Mouse (Mus musculus) midbrain, postnatal 0 days (tissue): ENCODE data around the gene Zmynd10. TPM values are rescaled to one million over a fixed set of nuclear protein-coding genes. Genes with fewer than 3 reads are reported as not detected.

Source experiments
- ATAC-seq: fragments of 200-750 bp; cut with Nextera tagmentation; 2 replicates; pipeline ENCODE4 v1.8.0; 2017; ENCODE audit warnings: moderate number of reproducible peaks, mild to moderate bottlenecking, moderate TSS enrichment, moderate library complexity; ENCODE audit not compliant: low FRiP score
- DNase-seq: peaks from one replicate; pipeline ENCODE4 v3.0.0-alpha.2; 2015; ENCODE audit warnings: low spot score
- H3K27ac ChIP-seq: fragments of 300-500 bp; sonication (generic); 2 replicates; pipeline ENCODE4 v1.5.1; 2014; ENCODE audit warnings: low read depth, mild to moderate bottlenecking, low read length, mixed read lengths
- H3K27me3 ChIP-seq: fragments of 300-500 bp; sonication (generic); 2 replicates; pipeline ENCODE4 v1.6.1; 2014; ENCODE audit warnings: low read length, control low read depth, mixed read lengths; ENCODE audit not compliant: insufficient read depth
- H3K36me3 ChIP-seq: fragments of 300-500 bp; sonication (generic); 2 replicates; pipeline ENCODE4 v1.6.1; 2014; ENCODE audit warnings: low read length, control low read depth, mixed read lengths; ENCODE audit not compliant: insufficient read depth
- H3K4me1 ChIP-seq: fragments of 300-500 bp; sonication (generic); 2 replicates; pipeline ENCODE4 v1.6.1; 2014; ENCODE audit warnings: mild to moderate bottlenecking, control low read depth, antibody characterized with exemption, low read length, mixed read lengths; ENCODE audit not compliant: insufficient read depth
- H3K4me2 ChIP-seq: fragments of 300-500 bp; sonication (generic); 2 replicates; pipeline ENCODE4 v1.6.1; 2014; ENCODE audit warnings: low read depth, mild to moderate bottlenecking, low read length, mixed read lengths; ENCODE audit not compliant: poor library complexity, severe bottlenecking
- H3K4me3 ChIP-seq: fragments of 300-500 bp; sonication (generic); 2 replicates; pipeline ENCODE4 v1.5.1; 2014; ENCODE audit warnings: low read depth, mild to moderate bottlenecking, low read length, moderate library complexity
- H3K9ac ChIP-seq: fragments of 300-500 bp; sonication (generic); replicated peaks from 2 replicates; pipeline ENCODE4 v1.6.1; 2014; ENCODE audit warnings: mild to moderate bottlenecking, low read length, moderate library complexity, mixed read lengths; ENCODE audit not compliant: poor library complexity, severe bottlenecking
- H3K9me3 ChIP-seq: fragments of 300-500 bp; sonication (generic); 2 replicates; pipeline ENCODE4 v1.6.1; 2016; ENCODE audit warnings: low read length, control low read depth
- CTCF ChIP-seq: IDR thresholded peaks from 2 replicates; pipeline ENCODE4 v1.5.1; 2016; ENCODE audit warnings: antibody characterized with exemption, mild to moderate bottlenecking
- WGBS: fragments of 180-500 bp; shearing (Covaris S2); extraction: QIAGEN DNeasy Blood & Tissue Kit; methylation state at CpG from one replicate; pipeline ENCODE4 v1.1.7; 2014; 5-methylcytosine and 5-hydroxymethylcytosine counted together
- polyA plus RNA-seq: library from polyadenylated mRNA; unstranded; fragments of >200 nt; fragmentation: Nextera tagmentation; extraction: Ambion mirVana; gene quantifications from 2 replicates; pipeline ENCODE4 v1.2.1, GENCODE M21; 2015
- total RNA-seq: library from RNA; depleted of rRNA; stranded (reverse); fragments of >200 nt; gene quantifications from 2 replicates; pipeline ENCODE4 v1.2.3, GENCODE M21; 2014

Gene Zmynd10
- total and polyA plus RNA-seq, 2 experiments from 2014 or later: 3.3 to 4.9 TPM

- Histone ChIP-seq H3K4me1 (peaks cover 28% of the 10 kb centered on the region), H3K9ac (no peak overlapping the region), H3K9me3 (no peaks in the 10 kb centered on the region), H3K4me2 (no peak overlapping the region), H3K36me3 (peaks cover 20% of the 10 kb centered on the region), H3K27ac (0 out of 2 replicates have a peak overlapping the region, but pooled peaks have one; percentile 18), H3K4me3 (no peak overlapping the region), H3K27me3 (no peaks in the 10 kb centered on the region)
- 69% methylated on average over 3 of the region's 3 CpGs for WGBS
- no peak for TF ChIP-seq CTCF
- ATAC-seq: no peak
- DNase-seq: no peak
Observed at GRCm38 (mm10) chr9:107566855-107567254, 19.8 kb downstream of the Zmynd10 start.

GRCm38 (mm10) chr9:107567702-107568319, 20.7 kb downstream of the Zmynd10 start, which contains the start of gene Hyal2:
Gene Hyal2 (plus strand): TSS chr9:107567945.
- 8% methylated on average over 18 of the region's 18 CpGs for WGBS
- 0 out of 2 replicates have a peak, but pooled peaks have one; percentile 8 for TF ChIP-seq CTCF
- peak within 1 kb of the TSS; percentile 80 for H3K4me2 ChIP-seq
- no peaks in the 10 kb centered on the region for H3K27me3 ChIP-seq
- ATAC-seq (no peak), DNase-seq (no peak)
- peaks cover 23% of the 10 kb centered on the region for H3K36me3 ChIP-seq
- H3K9me3 ChIP-seq: no peaks in the 10 kb centered on the region
- peak within 1 kb of the TSS; percentile 76 for H3K4me3 ChIP-seq
- H3K4me1 ChIP-seq: peaks cover 28% of the 10 kb centered on the region
- H3K27ac ChIP-seq: peak within 1 kb of the TSS; percentile 80
- peak within 1 kb of the TSS; percentile 77 for H3K9ac ChIP-seq

GRCm38 (mm10) chr9:107568331-107569261, 21.5 kb downstream of the Zmynd10 start:
- Histone ChIP-seq H3K4me2 (peak overlapping the region; percentile 80), H3K9me3 (no peaks in the 10 kb centered on the region), H3K9ac (peak overlapping the region; percentile 77), H3K27me3 (no peaks in the 10 kb centered on the region), H3K4me3 (peak overlapping the region; percentile 76), H3K36me3 (peaks cover 23% of the 10 kb centered on the region), H3K4me1 (peaks cover 26% of the 10 kb centered on the region), H3K27ac (peak overlapping the region; percentile 80)
- TF ChIP-seq CTCF: no peak
- under 1% methylated on average over 41 of the region's 41 CpGs for WGBS
- ATAC-seq (peak; percentile 85), DNase-seq (peak; percentile 93)

- peaks cover 20% of the 10 kb centered on the region for H3K4me1 ChIP-seq
- WGBS: under 1% methylated on average over 20 of the region's 23 CpGs
- ATAC-seq: peak; percentile 31
Observed at GRCm38 (mm10) chr9:107569270-107569669, 22.2 kb downstream of the Zmynd10 start.

GRCm38 (mm10) chr9:107570016-107570415, 22.9 kb downstream of the Zmynd10 start:
- H3K27me3 ChIP-seq: no peaks in the 10 kb centered on the region
- peak overlapping the region; percentile 80; the same call in 1 of the 2 replicates for H3K27ac ChIP-seq

More at GRCm38 (mm10) chr9:107569270-107569669, 22.2 kb downstream of the Zmynd10 start:
- H3K27ac ChIP-seq: peak overlapping the region; percentile 80
- no peak for TF ChIP-seq CTCF
- H3K9me3 ChIP-seq: no peaks in the 10 kb centered on the region
- H3K36me3 ChIP-seq: peaks cover 23% of the 10 kb centered on the region
- peak overlapping the region; percentile 80 for H3K4me2 ChIP-seq
- DNase-seq: no peak
- H3K4me3 ChIP-seq: peak overlapping the region; percentile 76
- H3K27me3 ChIP-seq: no peaks in the 10 kb centered on the region
- peak overlapping the region; percentile 77 for H3K9ac ChIP-seq

More at GRCm38 (mm10) chr9:107570016-107570415, 22.9 kb downstream of the Zmynd10 start:
- Histone ChIP-seq H3K9ac (peak overlapping the region; percentile 77), H3K4me2 (peak overlapping the region; percentile 80), H3K4me1 (peaks cover 20% of the 10 kb centered on the region), H3K36me3 (peaks cover 21% of the 10 kb centered on the region), H3K9me3 (no peaks in the 10 kb centered on the region), H3K4me3 (peak overlapping the region; percentile 76)
- TF ChIP-seq CTCF: no peak
- ATAC-seq: no peak
- 47% methylated on average over 13 of the region's 13 CpGs for WGBS
- DNase-seq: no peak
